Mouse (Mus musculus): Measurements from ENCODE around the gene Zdhhc20. TPM values are rescaled to one million over a fixed set of nuclear protein-coding genes. Genes with fewer than 3 reads are reported as not detected.

The Zdhhc20 gene
- total RNA-seq, 1 experiment, result 22.7 TPM

GRCm38 (mm10) chr14:57803731-57804130, 86.3 kb downstream of the Zdhhc20 start:
- DNase-seq (ENCODE audit: low read depth, low spot score), result no peak
- Histone ChIP-seq H3K27ac (ENCODE audit: insufficient read depth, low read depth, low read length, poor library complexity, severe bottlenecking) (no peak overlapping the region), H3K9me3 (ENCODE audit: control insufficient read depth, insufficient read depth, low read depth, low read length) (no peaks in the 10 kb centered on the region), H3K4me3 (ENCODE audit: insufficient read depth in 1 of 2, low read depth in 1 of 2, low read length in 2 of 2, poor library complexity in 1 of 2, severe bottlenecking in 1 of 2) (no peak overlapping the region), H3K36me3 (ENCODE audit: control insufficient read depth, insufficient read depth, low read length, poor library complexity, severe bottlenecking) (peaks cover 42% of the 10 kb centered on the region), H3K4me1 (ENCODE audit: control insufficient read depth in 2 of 2, insufficient read depth in 2 of 2, low read length in 2 of 2, poor library complexity in 1 of 2) (peaks cover 4 to 7% of the 10 kb centered on the region in 2 experiments; a peak in 3 of 4 replicates), H3K9ac (ENCODE audit: insufficient read depth, low read depth, low read length, poor library complexity, severe bottlenecking) (no peak overlapping the region)
- TF ChIP-seq HCFC1 (IDR thresholded peaks at IDR 0.05; ENCODE audit: borderline replicate concordance, insufficient read depth, low read length) (no peak), ZNF384 (IDR thresholded peaks at IDR 0.05; ENCODE audit: low read depth, low read length) (no peak), CHD2 (IDR thresholded peaks at IDR 0.05; ENCODE audit: low read depth, low read length) (no peak), ZC3H11A (IDR thresholded peaks at IDR 0.05; ENCODE audit: borderline replicate concordance, low read depth, low read length) (no peak), MAFK (IDR thresholded peaks at IDR 0.05; ENCODE audit: insufficient read depth, low read depth, low read length) (no peak)
- in situ Hi-C loops (cut with MboI; ENCODE audit: low sequenced_read_pairs in 2 of 2, unreplicated experiment in 2 of 2), result no loop called here

- no peak for TF ChIP-seq ZC3H11A (IDR thresholded peaks at IDR 0.05; ENCODE audit: borderline replicate concordance, low read depth, low read length)
- peak; percentile 55; the same call in 1 of the 2 replicates for TF ChIP-seq HCFC1 (IDR thresholded peaks at IDR 0.05; ENCODE audit: borderline replicate concordance, insufficient read depth, low read length)
- no peak for TF ChIP-seq MAFK (IDR thresholded peaks at IDR 0.05; ENCODE audit: insufficient read depth, low read depth, low read length)
- TF ChIP-seq ZNF384 (IDR thresholded peaks at IDR 0.05; ENCODE audit: low read depth, low read length), result no peak
- peak; percentile 94 for TF ChIP-seq CHD2 (IDR thresholded peaks at IDR 0.05; ENCODE audit: low read depth, low read length)
- H3K36me3 ChIP-seq (ENCODE audit: control insufficient read depth, insufficient read depth, low read length, poor library complexity, severe bottlenecking), result peaks cover 21% of the 10 kb centered on the region
- peak; percentile 97 for DNase-seq (ENCODE audit: low read depth, low spot score)
- H3K27ac ChIP-seq (ENCODE audit: insufficient read depth, low read depth, low read length, poor library complexity, severe bottlenecking), result peak within 1 kb of the TSS; percentile 68
- H3K4me3 ChIP-seq (ENCODE audit: insufficient read depth in 1 of 2, low read depth in 1 of 2, low read length in 2 of 2, poor library complexity in 1 of 2, severe bottlenecking in 1 of 2), result peak within 1 kb of the TSS; percentile 96 to 97
- in situ Hi-C loops (cut with MboI; ENCODE audit: low sequenced_read_pairs in 2 of 2, unreplicated experiment in 2 of 2), result no loop called here
- peaks cover 4 to 7% of the 10 kb centered on the region in 2 experiments; a peak in 3 of 4 replicates for H3K4me1 ChIP-seq (ENCODE audit: control insufficient read depth in 2 of 2, insufficient read depth in 2 of 2, low read length in 2 of 2, poor library complexity in 1 of 2)
- H3K9ac ChIP-seq (ENCODE audit: insufficient read depth, low read depth, low read length, poor library complexity, severe bottlenecking), result peak within 1 kb of the TSS; percentile 95
- no peaks in the 10 kb centered on the region for H3K9me3 ChIP-seq (ENCODE audit: control insufficient read depth, insufficient read depth, low read depth, low read length)
Observed at GRCm38 (mm10) chr14:57797991-57798931, 91.8 kb downstream of the Zdhhc20 start, which contains the start of gene Sap18. Gene Sap18 (plus strand): TSS chr14:57798180.

GRCm38 (mm10) chr14:57797551-57797950, 92.5 kb downstream of the Zdhhc20 start:
- Histone ChIP-seq H3K4me1 (ENCODE audit: control insufficient read depth in 2 of 2, insufficient read depth in 2 of 2, low read length in 2 of 2, poor library complexity in 1 of 2) (peaks cover 4 to 7% of the 10 kb centered on the region in 2 experiments; a peak in 3 of 4 replicates), H3K36me3 (ENCODE audit: control insufficient read depth, insufficient read depth, low read length, poor library complexity, severe bottlenecking) (peaks cover 15% of the 10 kb centered on the region), H3K9ac (ENCODE audit: insufficient read depth, low read depth, low read length, poor library complexity, severe bottlenecking) (peak overlapping the region; percentile 64; the same call in 1 of the 2 replicates), H3K9me3 (ENCODE audit: control insufficient read depth, insufficient read depth, low read depth, low read length) (no peaks in the 10 kb centered on the region), H3K4me3 (ENCODE audit: insufficient read depth in 1 of 2, low read depth in 1 of 2, low read length in 2 of 2, poor library complexity in 1 of 2, severe bottlenecking in 1 of 2) (peak overlapping the region; percentile 56 to 65), H3K27ac (ENCODE audit: insufficient read depth, low read depth, low read length, poor library complexity, severe bottlenecking) (no peak overlapping the region)
- in situ Hi-C loops (cut with MboI; ENCODE audit: low sequenced_read_pairs in 2 of 2, unreplicated experiment in 2 of 2), result no loop called here
- TF ChIP-seq MAFK (IDR thresholded peaks at IDR 0.05; ENCODE audit: insufficient read depth, low read depth, low read length), result no peak
- TF ChIP-seq CHD2 (IDR thresholded peaks at IDR 0.05; ENCODE audit: low read depth, low read length), result no peak
- no peak for TF ChIP-seq HCFC1 (IDR thresholded peaks at IDR 0.05; ENCODE audit: borderline replicate concordance, insufficient read depth, low read length)
- TF ChIP-seq ZNF384 (IDR thresholded peaks at IDR 0.05; ENCODE audit: low read depth, low read length), result no peak
- TF ChIP-seq ZC3H11A (IDR thresholded peaks at IDR 0.05; ENCODE audit: borderline replicate concordance, low read depth, low read length), result no peak
- DNase-seq (ENCODE audit: low read depth, low spot score), result no peak

GRCm38 (mm10) chr14:57791171-57791570, 98.9 kb downstream of the Zdhhc20 start:
- no peaks in the 10 kb centered on the region for H3K36me3 ChIP-seq (ENCODE audit: control insufficient read depth, insufficient read depth, low read length, poor library complexity, severe bottlenecking)
- no peak overlapping the region for H3K27ac ChIP-seq (ENCODE audit: insufficient read depth, low read depth, low read length, poor library complexity, severe bottlenecking)
- H3K9me3 ChIP-seq (ENCODE audit: control insufficient read depth, insufficient read depth, low read depth, low read length), result no peaks in the 10 kb centered on the region
- DNase-seq (ENCODE audit: low read depth, low spot score), result no peak
- H3K9ac ChIP-seq (ENCODE audit: insufficient read depth, low read depth, low read length, poor library complexity, severe bottlenecking), result no peak overlapping the region
- in situ Hi-C loops (cut with MboI; ENCODE audit: low sequenced_read_pairs in 2 of 2, unreplicated experiment in 2 of 2), result no loop called here
- TF ChIP-seq CHD2 (IDR thresholded peaks at IDR 0.05; ENCODE audit: low read depth, low read length) (no peak), HCFC1 (IDR thresholded peaks at IDR 0.05; ENCODE audit: borderline replicate concordance, insufficient read depth, low read length) (no peak)
- no peak overlapping the region for H3K4me3 ChIP-seq (ENCODE audit: insufficient read depth in 1 of 2, low read depth in 1 of 2, low read length in 2 of 2, poor library complexity in 1 of 2, severe bottlenecking in 1 of 2)
- no peaks in the 10 kb centered on the region for H3K4me1 ChIP-seq (ENCODE audit: control insufficient read depth in 2 of 2, insufficient read depth in 2 of 2, low read length in 2 of 2, poor library complexity in 1 of 2)
